Mouse (Mus musculus) G1E (cell line): ENCODE measurements around the gene Rab37. TPM values are rescaled to one million over a fixed set of nuclear protein-coding genes. Genes with fewer than 3 reads are reported as not detected.

Experiments used
- ATAC-seq: 2 replicates; pipeline ENCODE4 v1.8.0; 2016; ENCODE audit warnings: mild to moderate bottlenecking; ENCODE audit not compliant: insufficient number of reproducible peaks, poor library complexity, low FRiP score, severe bottlenecking; ENCODE audit errors: extremely low read depth
- DNase-seq: peaks from one replicate; pipeline ENCODE4 v3.0.0; 2012; ENCODE audit warnings: low spot score
- H3K27me3 ChIP-seq: 2 replicates; pipeline ENCODE4 v1.6.1; 2012; ENCODE audit warnings: mild to moderate bottlenecking, low read length, inconsistent platforms; ENCODE audit not compliant: insufficient read depth
- H3K36me3 ChIP-seq: replicated peaks from 2 replicates; pipeline ENCODE3; 2012; ENCODE audit warnings: mild to moderate bottlenecking, inconsistent platforms
- H3K4me1 ChIP-seq: 2 replicates; pipeline ENCODE4 v1.6.1; 2012; ENCODE audit warnings: low read depth, low read length, inconsistent platforms, mixed read lengths; ENCODE audit not compliant: insufficient read depth
- H3K4me3 ChIP-seq: 2 replicates; pipeline ENCODE4 v1.5.1; 2012; ENCODE audit warnings: low read depth, mild to moderate bottlenecking, inconsistent platforms, low read length, moderate library complexity, mixed read lengths
- H3K9me3 ChIP-seq: replicated peaks from 2 replicates; pipeline ENCODE4 v1.6.1; 2012; ENCODE audit warnings: inconsistent platforms
- CTCF ChIP-seq: IDR thresholded peaks from 2 replicates; pipeline ENCODE4 v1.5.1; 2012; ENCODE audit warnings: low read depth, low read length, inconsistent platforms, mixed read lengths
- GATA1 ChIP-seq: IDR thresholded peaks from 2 replicates; pipeline ENCODE4 v1.6.1; 2012; ENCODE audit warnings: borderline replicate concordance, low read length, inconsistent platforms, mixed read lengths
- GATA2 ChIP-seq: IDR thresholded peaks from 2 replicates; pipeline ENCODE4 v1.6.1; 2012; ENCODE audit warnings: low read depth, low read length, inconsistent platforms, borderline replicate concordance
- POLR2AphosphoS5 ChIP-seq: IDR thresholded peaks from 2 replicates; pipeline ENCODE4 v1.6.1; 2012; ENCODE audit warnings: low read depth, low read length, inconsistent platforms; ENCODE audit not compliant: insufficient replicate concordance
- TAL1 ChIP-seq: conservative IDR thresholded peaks from 2 replicates; pipeline ENCODE4 v1.6.1; 2012; ENCODE audit warnings: low read depth, low read length, inconsistent platforms, mixed read lengths
- polyA plus RNA-seq: library from polyadenylated mRNA; stranded (reverse); fragments of >175 nt; gene quantifications from 2 replicates; pipeline ENCODE4 v1.2.3, GENCODE M21; 2012
- total RNA-seq, 2 experiments: library from RNA; stranded (forward) in 1 of 2; stranded (reverse) in 1 of 2; fragments of 200-1000 nt in 1 of 2; fragments of >200 nt in 1 of 2; fragmentation: Nextera tagmentation in 1 of 2; gene quantifications; 2 replicates each; pipeline ENCODE4 v1.2.3; 2014 to 2017

The Rab37 gene
- total and polyA plus RNA-seq, 3 experiments, result 0.15 to 2.7 TPM; not detected in 1

DNA sequence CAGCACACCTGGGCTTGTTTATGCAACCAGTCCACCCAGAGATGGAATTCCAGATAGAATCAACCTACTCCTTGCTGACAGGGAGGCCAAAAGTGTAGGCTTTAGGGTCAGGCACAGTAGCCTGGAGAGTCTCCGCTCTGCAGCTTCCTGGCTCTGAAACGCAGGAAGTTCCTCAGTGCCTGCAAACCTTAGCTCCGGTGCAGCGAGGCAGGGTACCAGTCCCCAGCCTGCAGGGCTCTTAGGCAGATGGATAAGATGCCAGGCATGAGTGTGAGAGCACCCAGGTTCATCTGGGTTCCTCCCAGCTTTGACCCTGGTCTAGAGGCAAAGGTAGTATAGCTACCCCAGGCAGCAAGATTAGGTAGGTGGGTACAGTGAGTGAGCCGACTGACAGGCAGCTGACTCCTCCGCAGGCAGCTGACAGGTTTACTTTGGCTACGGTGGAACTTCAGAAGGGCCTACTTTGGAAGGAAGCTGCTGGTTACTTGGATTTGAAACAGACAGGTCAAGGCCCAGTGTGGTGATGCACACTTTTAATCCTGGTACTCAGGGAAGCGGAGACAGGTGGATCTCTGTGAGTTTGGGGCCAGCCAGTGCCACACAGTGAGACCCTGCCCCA lies 76.5 kb downstream of the Rab37 start:
- H3K9me3 ChIP-seq, result no peaks in the 10 kb centered on the region
- ATAC-seq (no peak), DNase-seq (no peak)
- H3K4me3 ChIP-seq, result no peak overlapping the region; the same call in 1 of the 2 replicates
- H3K36me3 ChIP-seq, result peaks cover 80% of the 10 kb centered on the region
- peaks cover 74% of the 10 kb centered on the region for H3K4me1 ChIP-seq
- TF ChIP-seq GATA2 (no peak), POLR2AphosphoS5 (no peak), GATA1 (no peak), CTCF (no peak), TAL1 (no peak)
- H3K27me3 ChIP-seq, result no peaks in the 10 kb centered on the region

- Histone ChIP-seq H3K9me3 (no peaks in the 10 kb centered on the region), H3K4me1 (peaks cover 89% of the 10 kb centered on the region), H3K4me3 (no peak overlapping the region), H3K36me3 (peaks cover 97% of the 10 kb centered on the region), H3K27me3 (no peaks in the 10 kb centered on the region)
- DNase-seq, result no peak
- ATAC-seq, result no peak
- TF ChIP-seq POLR2AphosphoS5 (no peak), CTCF (no peak), GATA2 (no peak), TAL1 (no peak), GATA1 (no peak)
Observed at GRCm38 (mm10) chr11:115169430-115169829, 78.2 kb downstream of the Rab37 start.

GRCm38 (mm10) chr11:115171125-115171524 lies 79.9 kb downstream of the Rab37 start:
- TF ChIP-seq CTCF, result no peak
- TF ChIP-seq GATA2, result no peak
- no peak for TF ChIP-seq GATA1
- no peak for TF ChIP-seq POLR2AphosphoS5
- TF ChIP-seq TAL1, result no peak
- H3K4me3 ChIP-seq, result no peak overlapping the region; the same call in 1 of the 2 replicates
- DNase-seq (no peak), ATAC-seq (no peak)
- H3K4me1 ChIP-seq, result peaks cover 84% of the 10 kb centered on the region
- peaks cover 98% of the 10 kb centered on the region for H3K36me3 ChIP-seq
- no peaks in the 10 kb centered on the region for H3K9me3 ChIP-seq
- no peaks in the 10 kb centered on the region for H3K27me3 ChIP-seq

DNA sequence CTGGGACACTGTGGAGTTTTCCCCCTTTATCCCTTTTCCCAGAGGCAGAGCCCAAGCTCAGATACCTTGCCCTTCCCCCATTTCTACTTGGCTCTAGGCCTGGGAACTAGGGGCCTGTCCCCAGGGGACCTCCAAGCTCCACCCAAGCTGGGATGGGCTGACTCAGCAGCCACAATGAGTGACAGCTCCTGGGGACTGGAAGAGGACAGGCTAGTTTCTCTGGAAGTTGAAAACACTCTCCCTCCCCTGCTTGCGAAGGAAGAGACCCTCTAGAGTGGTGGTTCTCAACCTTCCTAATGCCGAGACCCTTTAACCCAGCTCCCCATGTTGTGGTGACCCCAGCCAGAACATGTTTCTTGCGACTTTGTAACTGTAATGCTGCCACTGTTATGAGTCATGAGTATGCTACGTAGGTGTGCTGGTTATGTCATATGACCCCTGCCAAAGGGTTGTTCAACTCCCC lies 81.6 kb downstream of the Rab37 start:
- Histone ChIP-seq H3K4me1 (peaks cover 80% of the 10 kb centered on the region), H3K9me3 (no peaks in the 10 kb centered on the region), H3K4me3 (peak overlapping the region; percentile 28; the same call in 1 of the 2 replicates), H3K27me3 (no peaks in the 10 kb centered on the region), H3K36me3 (peaks cover 99% of the 10 kb centered on the region)
- ATAC-seq (peak; percentile 78), DNase-seq (peak; percentile 81)
- TF ChIP-seq GATA2, result no peak
- no peak for TF ChIP-seq TAL1
- no peak for TF ChIP-seq CTCF
- TF ChIP-seq POLR2AphosphoS5, result no peak
- no peak for TF ChIP-seq GATA1

DNA sequence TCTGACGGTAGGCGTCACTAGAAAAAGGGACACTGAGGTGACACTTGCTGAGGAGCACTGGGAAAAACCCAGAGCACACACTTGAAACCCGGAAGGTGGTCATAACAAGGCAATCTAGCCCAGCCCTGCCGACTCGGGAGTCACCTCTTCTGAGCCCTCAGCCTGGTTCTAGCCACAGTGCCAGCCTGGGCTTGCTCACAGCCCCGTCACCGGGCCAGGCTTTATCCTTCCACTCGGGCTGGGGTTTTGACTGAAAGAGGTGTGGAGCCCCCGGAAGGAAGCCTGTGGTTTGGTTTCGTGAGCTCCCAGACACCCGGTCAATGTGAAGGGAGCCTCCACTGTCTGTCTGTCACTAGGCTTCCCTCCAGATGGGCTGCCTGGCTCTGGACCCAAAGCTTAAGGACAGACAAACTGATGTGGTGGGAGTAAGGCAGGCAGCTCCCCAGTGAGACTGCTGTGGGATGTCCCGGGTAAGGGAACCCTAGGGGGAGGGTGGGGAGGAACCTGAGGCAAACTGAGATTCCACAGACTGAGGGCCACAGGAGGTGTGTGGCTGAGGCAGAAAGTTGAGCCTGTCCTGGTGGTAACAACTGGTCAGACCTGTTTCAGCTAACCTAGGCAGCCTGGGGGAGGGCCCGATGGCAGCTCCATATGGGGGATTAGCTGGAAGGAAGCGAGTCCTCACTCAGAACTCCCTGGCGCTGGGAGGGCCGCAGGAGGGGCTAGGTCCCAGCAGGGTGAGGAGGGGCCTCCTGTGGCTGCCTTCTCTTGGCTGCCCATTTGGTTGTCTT lies 82.5 kb downstream of the Rab37 start:
- Histone ChIP-seq H3K4me3 (no peak overlapping the region; the same call in 1 of the 2 replicates), H3K27me3 (no peaks in the 10 kb centered on the region), H3K36me3 (peaks cover 99% of the 10 kb centered on the region), H3K9me3 (no peaks in the 10 kb centered on the region), H3K4me1 (peaks cover 75% of the 10 kb centered on the region)
- DNase-seq (no peak), ATAC-seq (no peak)
- TF ChIP-seq CTCF (no peak), GATA1 (no peak), GATA2 (no peak), TAL1 (no peak), POLR2AphosphoS5 (no peak)

GRCm38 (mm10) chr11:115176399-115177190 lies 85.4 kb downstream of the Rab37 start:
- H3K4me3 ChIP-seq, result no peak overlapping the region
- H3K27me3 ChIP-seq, result no peaks in the 10 kb centered on the region
- DNase-seq (no peak), ATAC-seq (no peak)
- peaks cover 99% of the 10 kb centered on the region for H3K36me3 ChIP-seq
- TF ChIP-seq POLR2AphosphoS5, result no peak
- TF ChIP-seq GATA2, result no peak
- TF ChIP-seq GATA1, result no peak
- TF ChIP-seq CTCF, result no peak
- TF ChIP-seq TAL1, result no peak
- H3K4me1 ChIP-seq, result peaks cover 56% of the 10 kb centered on the region
- no peaks in the 10 kb centered on the region for H3K9me3 ChIP-seq
